Mouse (Mus musculus) brain, embryonic 14.5 days (tissue): Measurements from ENCODE around the gene Znhit1.

Experiments
- CTCF ChIP-seq: fragments of 200-500 bp; IDR thresholded peaks from 2 replicates; pipeline ENCODE4 v1.5.1; 2012; ENCODE audit warnings: inconsistent platforms, mild to moderate bottlenecking, moderate library complexity, borderline replicate concordance; ENCODE audit not compliant: insufficient read depth, insufficient read length; ENCODE audit errors: extremely low read depth
- POLR2A ChIP-seq: fragments of 200-500 bp; IDR thresholded peaks from 2 replicates; pipeline ENCODE4 v1.6.1; 2012; ENCODE audit warnings: mild to moderate bottlenecking, inconsistent platforms, borderline replicate concordance; ENCODE audit not compliant: poor library complexity, insufficient read depth, insufficient read length, severe bottlenecking; ENCODE audit errors: extremely low read depth

GRCm38 (mm10) chr5:136957250-136957649 lies 30.6 kb downstream of the Znhit1 start:
- TF ChIP-seq POLR2A (no peak), CTCF (no peak)
